Mouse (Mus musculus): ENCODE measurements at regions not wholly inside any gene's neighbourhood (a gene's known extent, or its start where the extent isn't known, plus 50 kb on each side); places are given as distances from the start of the nearest gene placed in this dataset.
A peak's percentile ranks its signal among the peaks of the same experiment; 100 is the strongest.

GRCm38 (mm10) chr5:119739386-119739785 is 68.9 kb downstream of the Tbx3 start:
- peak; percentile 36 for TF ChIP-seq CTCF (IDR thresholded peaks at IDR 0.05)
- 67% methylated on average over 4 of the region's 4 CpGs for WGBS
- no peak for ATAC-seq (ENCODE audit: low FRiP score)

GRCm38 (mm10) chr5:119741116-119741515 is 70.6 kb downstream of the Tbx3 start:
- no peaks in the 10 kb centered on the region for H3K9me3 ChIP-seq (ENCODE audit: low read length)
- no peaks in the 10 kb centered on the region for H3K4me1 ChIP-seq (ENCODE audit: insufficient read depth, low read length)
- H3K4me3 ChIP-seq (ENCODE audit: low read depth, low read length), result no peak overlapping the region
- DNase-seq (ENCODE audit: low spot score) (peak; percentile 87), ATAC-seq (ENCODE audit: low FRiP score) (no peak)
- H3K9ac ChIP-seq (replicated peaks; ENCODE audit: low read length, poor library complexity, severe bottlenecking), result no peak overlapping the region
- no peaks in the 10 kb centered on the region; the same call in 1 of the 2 replicates for H3K27me3 ChIP-seq (ENCODE audit: insufficient read depth, low read length)
- no peak overlapping the region for H3K27ac ChIP-seq (ENCODE audit: low read depth, low read length)
- peak; percentile 95 for TF ChIP-seq CTCF (IDR thresholded peaks at IDR 0.05)
- WGBS, result 4% methylated on average over 6 of the region's 6 CpGs
- no peaks in the 10 kb centered on the region for H3K36me3 ChIP-seq (ENCODE audit: insufficient read depth, low read length)
- H3K4me2 ChIP-seq (ENCODE audit: low read depth, low read length, poor library complexity, severe bottlenecking), result no peak overlapping the region

More at GRCm38 (mm10) chr5:119739386-119739785, 68.9 kb downstream of the Tbx3 start:
- H3K4me1 ChIP-seq (ENCODE audit: insufficient read depth, low read length), result no peaks in the 10 kb centered on the region
- no peaks in the 10 kb centered on the region for H3K9me3 ChIP-seq (ENCODE audit: low read length)
- no peaks in the 10 kb centered on the region; the same call in 1 of the 2 replicates for H3K27me3 ChIP-seq (ENCODE audit: insufficient read depth, low read length)
- H3K4me3 ChIP-seq (ENCODE audit: low read depth, low read length), result no peak overlapping the region
- H3K27ac ChIP-seq (ENCODE audit: low read depth, low read length), result no peak overlapping the region
- no peak overlapping the region for H3K4me2 ChIP-seq (ENCODE audit: low read depth, low read length, poor library complexity, severe bottlenecking)
- H3K36me3 ChIP-seq (ENCODE audit: insufficient read depth, low read length), result no peaks in the 10 kb centered on the region
- no peak for DNase-seq (ENCODE audit: low spot score)
- H3K9ac ChIP-seq (replicated peaks; ENCODE audit: low read length, poor library complexity, severe bottlenecking), result no peak overlapping the region

GRCm38 (mm10) chr5:119743733-119744132 is 73.3 kb downstream of the Tbx3 start:
- ATAC-seq (ENCODE audit: low FRiP score) (no peak), DNase-seq (ENCODE audit: low spot score) (no peak)
- Histone ChIP-seq H3K4me3 (ENCODE audit: low read depth, low read length) (no peak overlapping the region), H3K9ac (replicated peaks; ENCODE audit: low read length, poor library complexity, severe bottlenecking) (no peak overlapping the region), H3K36me3 (ENCODE audit: insufficient read depth, low read length) (no peaks in the 10 kb centered on the region), H3K27ac (ENCODE audit: low read depth, low read length) (no peak overlapping the region), H3K27me3 (ENCODE audit: insufficient read depth, low read length) (peaks cover 16% of the 10 kb centered on the region), H3K9me3 (ENCODE audit: low read length) (no peaks in the 10 kb centered on the region), H3K4me2 (ENCODE audit: low read depth, low read length, poor library complexity, severe bottlenecking) (no peak overlapping the region), H3K4me1 (ENCODE audit: insufficient read depth, low read length) (no peaks in the 10 kb centered on the region)
- WGBS, result 77% methylated on average over 10 of the region's 10 CpGs
- no peak for TF ChIP-seq CTCF (IDR thresholded peaks at IDR 0.05)

- Histone ChIP-seq H3K27me3 (ENCODE audit: insufficient read depth, low read length) (peaks cover 26% of the 10 kb centered on the region), H3K36me3 (ENCODE audit: insufficient read depth, low read length) (no peaks in the 10 kb centered on the region), H3K4me1 (ENCODE audit: insufficient read depth, low read length) (no peaks in the 10 kb centered on the region), H3K4me2 (ENCODE audit: low read depth, low read length, poor library complexity, severe bottlenecking) (no peak overlapping the region), H3K9ac (replicated peaks; ENCODE audit: low read length, poor library complexity, severe bottlenecking) (no peak overlapping the region), H3K9me3 (ENCODE audit: low read length) (no peaks in the 10 kb centered on the region), H3K27ac (ENCODE audit: low read depth, low read length) (no peak overlapping the region), H3K4me3 (ENCODE audit: low read depth, low read length) (no peak overlapping the region)
- ATAC-seq (ENCODE audit: low FRiP score), result no peak
- 73% methylated on average over 10 of the region's 10 CpGs for WGBS
- peak; percentile 60 for TF ChIP-seq CTCF (IDR thresholded peaks at IDR 0.05)
- DNase-seq (ENCODE audit: low spot score), result no peak
Observed at GRCm38 (mm10) chr5:119747038-119747437, 76.6 kb downstream of the Tbx3 start.

GRCm38 (mm10) chr5:119748667-119749066 is 78.2 kb downstream of the Tbx3 start:
- ATAC-seq (ENCODE audit: low FRiP score) (no peak), DNase-seq (ENCODE audit: low spot score) (no peak)
- Histone ChIP-seq H3K36me3 (ENCODE audit: insufficient read depth, low read length) (no peaks in the 10 kb centered on the region), H3K4me1 (ENCODE audit: insufficient read depth, low read length) (no peaks in the 10 kb centered on the region), H3K9ac (replicated peaks; ENCODE audit: low read length, poor library complexity, severe bottlenecking) (no peak overlapping the region), H3K4me3 (ENCODE audit: low read depth, low read length) (peak overlapping the region; percentile 20), H3K9me3 (ENCODE audit: low read length) (no peaks in the 10 kb centered on the region), H3K27me3 (ENCODE audit: insufficient read depth, low read length) (peaks cover 26% of the 10 kb centered on the region), H3K27ac (ENCODE audit: low read depth, low read length) (no peak overlapping the region), H3K4me2 (ENCODE audit: low read depth, low read length, poor library complexity, severe bottlenecking) (peak overlapping the region; percentile 46)
- TF ChIP-seq CTCF (IDR thresholded peaks at IDR 0.05), result no peak
- under 1% methylated on average over 21 of the region's 21 CpGs for WGBS

GRCm38 (mm10) chr5:119749153-119749552 is 78.7 kb downstream of the Tbx3 start:
- H3K27me3 ChIP-seq (ENCODE audit: insufficient read depth, low read length), result peaks cover 26% of the 10 kb centered on the region
- 9% methylated on average over 15 of the region's 17 CpGs for WGBS

More at GRCm38 (mm10) chr5:119749153-119749552, 78.7 kb downstream of the Tbx3 start:
- DNase-seq (ENCODE audit: low spot score) (no peak), ATAC-seq (ENCODE audit: low FRiP score) (no peak)
- H3K36me3 ChIP-seq (ENCODE audit: insufficient read depth, low read length), result no peaks in the 10 kb centered on the region
- H3K27ac ChIP-seq (ENCODE audit: low read depth, low read length), result no peak overlapping the region
- no peak for TF ChIP-seq CTCF (IDR thresholded peaks at IDR 0.05)
- H3K4me2 ChIP-seq (ENCODE audit: low read depth, low read length, poor library complexity, severe bottlenecking), result peak overlapping the region; percentile 46
- H3K9me3 ChIP-seq (ENCODE audit: low read length), result no peaks in the 10 kb centered on the region
- H3K9ac ChIP-seq (replicated peaks; ENCODE audit: low read length, poor library complexity, severe bottlenecking), result no peak overlapping the region
- peak overlapping the region; percentile 20; the same call in 1 of the 2 replicates for H3K4me3 ChIP-seq (ENCODE audit: low read depth, low read length)
- no peaks in the 10 kb centered on the region for H3K4me1 ChIP-seq (ENCODE audit: insufficient read depth, low read length)
